Mouse (Mus musculus) ES-E14 (cell line): ENCODE measurements around the gene Zscan18.

Experiments
- CHD2 ChIP-seq: IDR thresholded peaks from 2 replicates; pipeline ENCODE4 v1.6.1; 2014; ENCODE audit warnings: mild to moderate bottlenecking, low read depth, low read length, inconsistent platforms
- HCFC1 ChIP-seq: IDR thresholded peaks from 2 replicates; pipeline ENCODE4 v1.6.1; 2012; ENCODE audit warnings: low read length, inconsistent platforms, borderline replicate concordance; ENCODE audit not compliant: insufficient read depth
- ZC3H11A ChIP-seq: IDR thresholded peaks from 2 replicates; pipeline ENCODE4 v1.6.1; 2012; ENCODE audit warnings: low read depth, mild to moderate bottlenecking, inconsistent platforms, low read length, borderline replicate concordance
- ZNF384 ChIP-seq: IDR thresholded peaks from 2 replicates; pipeline ENCODE4 v1.6.1; 2012; ENCODE audit warnings: low read depth, low read length, inconsistent platforms

- TF ChIP-seq ZC3H11A (no peak), HCFC1 (no peak), ZNF384 (no peak), CHD2 (no peak)
These were observed 31.8 kb upstream of the Zscan18 start for GRCm38 (mm10) chr7:12835193-12835671.
